Mouse (Mus musculus): ENCODE measurements around the gene Peli1. TPM values are rescaled to one million over a fixed set of nuclear protein-coding genes. Genes with fewer than 3 reads are reported as not detected.

Peli1 gene
- polyA plus RNA-seq, 1 experiment from 2014 or later = 112 TPM

GRCm38 (mm10) chr11:21088356-21088755 lies 2.7 kb upstream of the Peli1 start:
- Histone ChIP-seq H3K4me3 (ENCODE audit: low read depth, low read length) (no peak overlapping the region), H3K36me3 (ENCODE audit: control insufficient read depth, insufficient read depth, low read length) (no peaks in the 10 kb centered on the region), H3K27me3 (ENCODE audit: control insufficient read depth, insufficient read depth, low read length) (no peaks in the 10 kb centered on the region), H3K9me3 (ENCODE audit: control insufficient read depth, low read length) (no peaks in the 10 kb centered on the region), H3K27ac (ENCODE audit: low read depth, low read length) (no peak overlapping the region), H3K4me1 (replicated peaks; ENCODE audit: control insufficient read depth, insufficient read depth, low read length) (no peaks in the 10 kb centered on the region), H3K4me2 (replicated peaks; ENCODE audit: low read depth, low read length) (no peak overlapping the region), H3K9ac (ENCODE audit: low read depth, low read length) (no peak overlapping the region)
- DNase-seq (ENCODE audit: low spot score) (no peak), ATAC-seq (ENCODE audit: low FRiP score) (no peak)
- 30% methylated on average over 2 of the region's 2 CpGs for WGBS

GRCm38 (mm10) chr11:21089571-21089970 lies 1.5 kb upstream of the Peli1 start:
- no peak overlapping the region for H3K4me2 ChIP-seq (replicated peaks; ENCODE audit: low read depth, low read length)
- 71% methylated on average over 4 of the region's 4 CpGs for WGBS
- H3K4me3 ChIP-seq (ENCODE audit: low read depth, low read length) = no peak overlapping the region
- no peak overlapping the region for H3K27ac ChIP-seq (ENCODE audit: low read depth, low read length)
- H3K27me3 ChIP-seq (ENCODE audit: control insufficient read depth, insufficient read depth, low read length) = no peaks in the 10 kb centered on the region
- H3K9ac ChIP-seq (ENCODE audit: low read depth, low read length) = no peak overlapping the region
- H3K9me3 ChIP-seq (ENCODE audit: control insufficient read depth, low read length) = no peaks in the 10 kb centered on the region
- no peaks in the 10 kb centered on the region for H3K4me1 ChIP-seq (replicated peaks; ENCODE audit: control insufficient read depth, insufficient read depth, low read length)
- no peak for DNase-seq (ENCODE audit: low spot score)
- no peak for ATAC-seq (ENCODE audit: low FRiP score)
- no peaks in the 10 kb centered on the region for H3K36me3 ChIP-seq (ENCODE audit: control insufficient read depth, insufficient read depth, low read length)

GRCm38 (mm10) chr11:21091428-21092405 lies 626 bp downstream of the Peli1 start:
- Histone ChIP-seq H3K4me3 (ENCODE audit: low read depth, low read length) (peak overlapping the region; percentile 86), H3K9me3 (ENCODE audit: control insufficient read depth, low read length) (no peaks in the 10 kb centered on the region), H3K27ac (ENCODE audit: low read depth, low read length) (peak overlapping the region; percentile 99), H3K9ac (ENCODE audit: low read depth, low read length) (peak overlapping the region; percentile 97), H3K36me3 (ENCODE audit: control insufficient read depth, insufficient read depth, low read length) (no peaks in the 10 kb centered on the region), H3K27me3 (ENCODE audit: control insufficient read depth, insufficient read depth, low read length) (no peaks in the 10 kb centered on the region), H3K4me1 (replicated peaks; ENCODE audit: control insufficient read depth, insufficient read depth, low read length) (no peaks in the 10 kb centered on the region), H3K4me2 (replicated peaks; ENCODE audit: low read depth, low read length) (peak overlapping the region; percentile 47)
- peak; percentile 74 for DNase-seq (ENCODE audit: low spot score)
- WGBS = under 1% methylated on average over 71 of the region's 99 CpGs
- ATAC-seq (ENCODE audit: low FRiP score) = peak; percentile 76

DNA sequence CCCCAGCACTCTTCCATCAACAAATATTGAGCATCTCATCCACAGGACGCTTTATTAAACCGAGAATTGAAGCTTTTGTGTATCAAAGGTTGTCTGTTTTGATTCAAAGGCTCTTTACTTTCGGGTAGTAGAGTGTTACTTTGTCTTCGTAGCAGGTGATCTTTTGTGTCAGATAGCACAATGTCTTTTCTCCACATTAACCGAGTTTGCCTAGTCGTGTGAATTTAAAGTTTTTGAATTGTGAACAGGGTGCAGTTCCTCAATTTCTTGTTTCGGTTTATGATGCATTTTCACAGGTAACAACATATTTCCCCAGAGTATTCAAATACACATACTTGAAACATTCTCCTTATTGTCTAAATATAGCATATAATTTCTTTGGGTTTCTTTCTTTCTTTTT lies 1.5 kb downstream of the Peli1 start:
- H3K27me3 ChIP-seq (ENCODE audit: control insufficient read depth, insufficient read depth, low read length) = no peaks in the 10 kb centered on the region
- no peaks in the 10 kb centered on the region for H3K9me3 ChIP-seq (ENCODE audit: control insufficient read depth, low read length)
- DNase-seq (ENCODE audit: low spot score) (no peak), ATAC-seq (ENCODE audit: low FRiP score) (no peak)
- H3K36me3 ChIP-seq (ENCODE audit: control insufficient read depth, insufficient read depth, low read length) = no peaks in the 10 kb centered on the region
- no peaks in the 10 kb centered on the region for H3K4me1 ChIP-seq (replicated peaks; ENCODE audit: control insufficient read depth, insufficient read depth, low read length)
- WGBS = 9% methylated on average over 7 of the region's 7 CpGs
- H3K27ac ChIP-seq (ENCODE audit: low read depth, low read length) = no peak overlapping the region
- H3K4me2 ChIP-seq (replicated peaks; ENCODE audit: low read depth, low read length) = peak overlapping the region; percentile 47
- peak overlapping the region; percentile 86 for H3K4me3 ChIP-seq (ENCODE audit: low read depth, low read length)
- H3K9ac ChIP-seq (ENCODE audit: low read depth, low read length) = peak overlapping the region; percentile 68

DNA sequence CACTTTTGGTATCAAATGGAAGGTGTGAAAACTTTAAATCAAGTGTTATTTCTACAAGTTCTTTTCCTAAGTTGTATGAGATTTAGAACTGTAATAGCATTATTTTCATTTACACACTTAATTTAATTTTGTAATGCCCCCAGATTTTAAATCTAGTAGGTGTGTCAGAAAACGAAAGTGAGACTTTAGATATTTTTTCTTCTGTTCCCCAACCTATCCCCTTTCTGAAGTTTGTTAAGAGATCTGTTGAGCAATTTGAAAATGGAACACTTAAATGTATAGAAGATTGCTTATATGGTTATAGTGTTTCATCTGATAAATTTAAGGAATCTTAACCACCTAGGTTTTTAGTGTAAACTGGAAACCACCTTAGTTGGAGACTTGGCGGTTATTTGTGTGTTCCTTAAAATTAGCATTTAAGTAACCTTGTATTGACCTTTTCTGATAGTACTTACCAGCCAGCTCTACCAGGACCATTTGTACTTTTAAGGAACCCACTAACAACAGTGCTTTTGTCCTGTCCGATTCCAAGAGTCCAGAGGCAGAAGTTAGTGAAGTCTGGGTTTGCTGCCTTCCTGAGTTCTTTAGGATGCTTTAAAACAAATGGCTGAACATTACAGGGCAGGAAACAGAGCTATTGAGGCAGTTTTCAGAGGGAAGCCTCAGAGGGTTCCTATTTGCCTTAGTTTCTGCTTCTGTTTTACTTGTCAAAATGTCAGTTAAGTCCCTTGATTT lies 2.2 kb downstream of the Peli1 start:
- WGBS = 42% methylated on average over 3 of the region's 3 CpGs
- Histone ChIP-seq H3K27ac (ENCODE audit: low read depth, low read length) (no peak overlapping the region), H3K36me3 (ENCODE audit: control insufficient read depth, insufficient read depth, low read length) (no peaks in the 10 kb centered on the region), H3K27me3 (ENCODE audit: control insufficient read depth, insufficient read depth, low read length) (no peaks in the 10 kb centered on the region), H3K4me3 (ENCODE audit: low read depth, low read length) (peak overlapping the region; percentile 6; the same call in 1 of the 2 replicates), H3K9ac (ENCODE audit: low read depth, low read length) (no peak overlapping the region), H3K4me1 (replicated peaks; ENCODE audit: control insufficient read depth, insufficient read depth, low read length) (no peaks in the 10 kb centered on the region), H3K4me2 (replicated peaks; ENCODE audit: low read depth, low read length) (peak overlapping the region; percentile 32), H3K9me3 (ENCODE audit: control insufficient read depth, low read length) (no peaks in the 10 kb centered on the region)
- DNase-seq (ENCODE audit: low spot score) (no peak), ATAC-seq (ENCODE audit: low FRiP score) (no peak)

GRCm38 (mm10) chr11:21096590-21096989 lies 5.5 kb downstream of the Peli1 start:
- Histone ChIP-seq H3K4me2 (replicated peaks; ENCODE audit: low read depth, low read length) (no peak overlapping the region), H3K4me1 (replicated peaks; ENCODE audit: control insufficient read depth, insufficient read depth, low read length) (no peaks in the 10 kb centered on the region), H3K27ac (ENCODE audit: low read depth, low read length) (no peak overlapping the region), H3K9ac (ENCODE audit: low read depth, low read length) (no peak overlapping the region), H3K27me3 (ENCODE audit: control insufficient read depth, insufficient read depth, low read length) (no peaks in the 10 kb centered on the region), H3K36me3 (ENCODE audit: control insufficient read depth, insufficient read depth, low read length) (no peaks in the 10 kb centered on the region), H3K4me3 (ENCODE audit: low read depth, low read length) (no peak overlapping the region), H3K9me3 (ENCODE audit: control insufficient read depth, low read length) (no peaks in the 10 kb centered on the region)
- 98% methylated on average over 2 of the region's 2 CpGs for WGBS
- DNase-seq (ENCODE audit: low spot score) = no peak
- ATAC-seq (ENCODE audit: low FRiP score) = no peak

DNA sequence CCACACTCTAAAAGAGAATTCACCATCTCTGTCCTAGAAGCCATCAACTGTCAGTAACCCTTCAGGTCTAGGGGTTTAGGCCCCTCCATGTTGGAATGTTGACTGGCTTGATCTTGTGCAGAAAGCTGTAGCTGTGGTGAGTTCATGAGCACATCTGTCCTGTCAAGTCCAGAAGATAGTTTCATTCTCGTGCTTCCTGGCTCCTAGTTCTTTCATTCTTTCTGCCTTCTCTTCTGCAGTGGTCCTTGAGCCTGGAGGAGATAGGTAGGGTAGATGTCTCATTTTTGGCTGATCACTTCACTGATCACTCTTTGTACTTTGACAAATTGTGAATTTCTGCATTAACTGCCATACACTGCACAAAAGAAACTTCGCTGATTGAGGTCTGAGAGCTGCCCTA lies 7.4 kb downstream of the Peli1 start:
- no peak overlapping the region for H3K4me3 ChIP-seq (ENCODE audit: low read depth, low read length)
- no peaks in the 10 kb centered on the region for H3K27me3 ChIP-seq (ENCODE audit: control insufficient read depth, insufficient read depth, low read length)
- no peak for ATAC-seq (ENCODE audit: low FRiP score)
- no peaks in the 10 kb centered on the region for H3K4me1 ChIP-seq (replicated peaks; ENCODE audit: control insufficient read depth, insufficient read depth, low read length)
- H3K4me2 ChIP-seq (replicated peaks; ENCODE audit: low read depth, low read length) = no peak overlapping the region
- H3K9ac ChIP-seq (ENCODE audit: low read depth, low read length) = no peak overlapping the region
- WGBS = 95% methylated on average over 2 of the region's 2 CpGs
- DNase-seq (ENCODE audit: low spot score) = no peak
- H3K36me3 ChIP-seq (ENCODE audit: control insufficient read depth, insufficient read depth, low read length) = no peaks in the 10 kb centered on the region
- no peak overlapping the region for H3K27ac ChIP-seq (ENCODE audit: low read depth, low read length)
- no peaks in the 10 kb centered on the region for H3K9me3 ChIP-seq (ENCODE audit: control insufficient read depth, low read length)

DNA sequence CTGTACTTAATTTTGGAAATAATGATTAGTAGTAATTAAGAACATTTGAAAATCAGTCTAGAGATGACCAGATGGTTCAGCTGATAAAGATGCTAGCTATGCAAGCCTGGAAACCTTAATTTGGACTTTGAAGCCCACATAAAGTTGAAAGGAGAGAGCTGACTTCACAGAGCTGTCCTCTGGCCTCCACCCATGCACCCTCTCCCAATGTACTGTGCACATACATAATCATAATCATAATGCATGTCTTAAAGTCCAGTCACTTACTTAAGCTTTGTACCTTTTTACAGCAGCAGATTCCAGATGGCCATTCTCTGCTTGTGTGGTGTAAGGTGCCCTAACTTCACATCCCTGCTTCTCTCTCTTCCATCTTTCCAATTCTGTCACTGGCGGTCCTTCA lies 9.6 kb downstream of the Peli1 start:
- DNase-seq (ENCODE audit: low spot score) = no peak
- Histone ChIP-seq H3K9me3 (ENCODE audit: control insufficient read depth, low read length) (no peaks in the 10 kb centered on the region), H3K4me1 (replicated peaks; ENCODE audit: control insufficient read depth, insufficient read depth, low read length) (no peaks in the 10 kb centered on the region), H3K27me3 (ENCODE audit: control insufficient read depth, insufficient read depth, low read length) (no peaks in the 10 kb centered on the region), H3K36me3 (ENCODE audit: control insufficient read depth, insufficient read depth, low read length) (no peaks in the 10 kb centered on the region), H3K4me2 (replicated peaks; ENCODE audit: low read depth, low read length) (no peak overlapping the region), H3K4me3 (ENCODE audit: low read depth, low read length) (no peak overlapping the region), H3K27ac (ENCODE audit: low read depth, low read length) (no peak overlapping the region), H3K9ac (ENCODE audit: low read depth, low read length) (no peak overlapping the region)
- ATAC-seq (ENCODE audit: low FRiP score) = no peak
- WGBS = 91% methylated on average over 1 of the region's 1 CpGs
